Mouse (Mus musculus) heart, postnatal 14 days (tissue): Measurements from ENCODE around the gene Kirrel3. TPM values are rescaled to one million over a fixed set of nuclear protein-coding genes. Genes with fewer than 3 reads are reported as not detected.
A peak's percentile ranks its signal among the peaks of the same experiment; 100 is the strongest.

ENCODE experiments used
- DNase-seq, 2 experiments: peaks; one replicate each; pipeline ENCODE4 v3.0.0; 2021 to 2022
- intact Hi-C: fragments of 180-260 bp; cut with DNase I; formaldehyde crosslinking; loops from one replicate; pipeline ENCODE4 v1.15.1; 2025
- total RNA-seq, 2 experiments: library from RNA; stranded (reverse); gene quantifications; 2 replicates each; pipeline ENCODE4 v1.2.3; 2021

Gene Kirrel3
- total RNA-seq, 2 experiments from 2014 or later = 0.95 to 1.0 TPM

GRCm38 (mm10) chr9:34918976-34919375 lies 433.3 kb downstream of the Kirrel3 start:
- intact Hi-C loops = no loop called here
- DNase-seq = no peak

- no peak for DNase-seq
- intact Hi-C loops = no loop called here
Observed at GRCm38 (mm10) chr9:34920116-34920515, 434.4 kb downstream of the Kirrel3 start.

- intact Hi-C loops = no loop called here
- DNase-seq = no peak
Observed at GRCm38 (mm10) chr9:34921941-34922340, 436.2 kb downstream of the Kirrel3 start.

- no peak for DNase-seq
- intact Hi-C loops = no loop called here
Observed at GRCm38 (mm10) chr9:34922716-34923115, 437.0 kb downstream of the Kirrel3 start.

- DNase-seq = no peak
- intact Hi-C loops = no loop called here
Observed at GRCm38 (mm10) chr9:34923134-34923931, 437.6 kb downstream of the Kirrel3 start.

- intact Hi-C loops = no loop called here
Observed at GRCm38 (mm10) chr9:34925616-34926015, 439.9 kb downstream of the Kirrel3 start.

GRCm38 (mm10) chr9:34930371-34930770 lies 444.7 kb downstream of the Kirrel3 start:
- intact Hi-C loops = no loop called here

More at GRCm38 (mm10) chr9:34925616-34926015, 439.9 kb downstream of the Kirrel3 start:
- DNase-seq = no peak

GRCm38 (mm10) chr9:34938140-34938539 lies 452.4 kb downstream of the Kirrel3 start:
- DNase-seq = no peak
- intact Hi-C loops = no loop called here

More at GRCm38 (mm10) chr9:34930371-34930770, 444.7 kb downstream of the Kirrel3 start:
- DNase-seq = no peak

- DNase-seq = no peak
- intact Hi-C loops = no loop called here
Observed at GRCm38 (mm10) chr9:34939621-34940020, 453.9 kb downstream of the Kirrel3 start.

GRCm38 (mm10) chr9:34942122-34942831 lies 456.6 kb downstream of the Kirrel3 start:
- intact Hi-C loops = no loop called here

GRCm38 (mm10) chr9:34942996-34943395 lies 457.3 kb downstream of the Kirrel3 start:
- intact Hi-C loops = no loop called here
- no peak for DNase-seq

More at GRCm38 (mm10) chr9:34942122-34942831, 456.6 kb downstream of the Kirrel3 start:
- no peak for DNase-seq

- no peak for DNase-seq
- intact Hi-C loops = no loop called here
Observed at GRCm38 (mm10) chr9:34945301-34945700, 459.6 kb downstream of the Kirrel3 start.

GRCm38 (mm10) chr9:34947258-34947657 lies 461.6 kb downstream of the Kirrel3 start:
- no peak for DNase-seq
- intact Hi-C loops = no loop called here

- DNase-seq = no peak
- intact Hi-C loops = no loop called here
Observed at GRCm38 (mm10) chr9:34947717-34948116, 462.0 kb downstream of the Kirrel3 start.

- intact Hi-C loops = no loop called here
- DNase-seq = peak; percentile 25 to 48
Observed at GRCm38 (mm10) chr9:34953420-34953819, 467.7 kb downstream of the Kirrel3 start.

GRCm38 (mm10) chr9:34954212-34954611 lies 468.5 kb downstream of the Kirrel3 start:
- peak in 1 of 2 experiments; percentile 55 for DNase-seq
- intact Hi-C loops = no loop called here

GRCm38 (mm10) chr9:34956512-34956911 lies 470.8 kb downstream of the Kirrel3 start:
- DNase-seq = no peak
- intact Hi-C loops = no loop called here

- DNase-seq = peak; percentile 33 to 36
- intact Hi-C loops = no loop called here
Observed at GRCm38 (mm10) chr9:34957691-34958090, 472.0 kb downstream of the Kirrel3 start.

- intact Hi-C loops = no loop called here
- DNase-seq = no peak
Observed at GRCm38 (mm10) chr9:34958183-34958830, 472.6 kb downstream of the Kirrel3 start.

GRCm38 (mm10) chr9:34960736-34961135 lies 475.0 kb downstream of the Kirrel3 start:
- no peak for DNase-seq
- intact Hi-C loops = no loop called here

GRCm38 (mm10) chr9:34961171-34961570 lies 475.5 kb downstream of the Kirrel3 start:
- intact Hi-C loops = no loop called here
- no peak for DNase-seq
